Mouse (Mus musculus): ENCODE results near the gene Cd59a.

DNA sequence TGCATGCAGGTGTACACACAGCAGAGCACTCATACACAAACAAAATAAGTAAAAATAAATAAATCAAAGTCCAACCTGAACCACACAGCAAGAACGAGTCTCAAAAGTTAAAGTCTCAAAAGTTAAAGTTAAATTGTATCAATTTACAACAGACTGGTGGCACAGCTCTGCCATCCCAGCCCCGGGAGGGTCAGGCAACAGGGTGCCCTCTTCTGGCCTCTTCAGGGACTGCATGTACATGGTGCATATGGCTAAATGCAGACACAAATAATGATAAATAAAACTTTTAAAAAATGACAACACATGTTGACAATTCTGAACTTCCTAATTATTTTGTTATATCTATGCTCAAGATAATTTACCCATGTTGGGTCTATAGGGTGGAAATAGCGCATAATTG lies 35.4 kb downstream of the Cd59a start:
- TF ChIP-seq CTCF (IDR thresholded peaks at IDR 0.05; ENCODE audit: borderline replicate concordance, insufficient read depth, low read depth, low read length) = peak; percentile 40; the same call in 1 of the 2 replicates
- TF ChIP-seq POLR2A (IDR thresholded peaks at IDR 0.05; ENCODE audit: borderline replicate concordance, insufficient read depth, low read length) = no peak

Data from cerebellum, adult 2 months (tissue).